Mouse (Mus musculus) neural tube, embryonic 15.5 days (tissue): ENCODE data around the gene Hist2h2aa2. TPM values are rescaled to one million over a fixed set of nuclear protein-coding genes. Genes with fewer than 3 reads are reported as not detected.
"Not testable (repeated sequence)": the region's sequence is repeated elsewhere in the genome, so short reads cannot be mapped to it uniquely, and the experiment has no call there.

Source experiments
- ATAC-seq: fragments of 200-750 bp; cut with Nextera tagmentation; 2 replicates; pipeline ENCODE4 v1.8.0; 2017; ENCODE audit warnings: mild to moderate bottlenecking, moderate TSS enrichment, moderate library complexity; ENCODE audit not compliant: low FRiP score
- H3K27ac ChIP-seq: fragments of 300-500 bp; sonication (generic); replicated peaks from 2 replicates; pipeline ENCODE4 v1.5.1; 2015; ENCODE audit warnings: mild to moderate bottlenecking, inconsistent platforms
- H3K27me3 ChIP-seq: fragments of 300-500 bp; sonication (generic); replicated peaks from 2 replicates; pipeline ENCODE4 v1.6.1; 2015; ENCODE audit warnings: inconsistent platforms
- H3K36me3 ChIP-seq: fragments of 300-500 bp; sonication (generic); 2 replicates; pipeline ENCODE4 v1.6.1; 2015; ENCODE audit warnings: inconsistent platforms
- H3K4me1 ChIP-seq: fragments of 300-500 bp; sonication (generic); 2 replicates; pipeline ENCODE4 v1.6.1; 2015; ENCODE audit warnings: inconsistent platforms
- H3K4me2 ChIP-seq: fragments of 300-500 bp; sonication (generic); 2 replicates; pipeline ENCODE4 v1.6.1; 2015; ENCODE audit warnings: inconsistent platforms, mild to moderate bottlenecking, moderate library complexity
- H3K4me3 ChIP-seq: fragments of 300-500 bp; sonication (generic); replicated peaks from 2 replicates; pipeline ENCODE4 v1.5.1; 2015; ENCODE audit warnings: mild to moderate bottlenecking, inconsistent platforms
- H3K9ac ChIP-seq: fragments of 300-500 bp; sonication (generic); replicated peaks from 2 replicates; pipeline ENCODE4 v1.6.1; 2015; ENCODE audit warnings: mild to moderate bottlenecking, inconsistent platforms
- H3K9me3 ChIP-seq: fragments of 300-500 bp; sonication (generic); replicated peaks from 2 replicates; pipeline ENCODE4 v1.6.1; 2016; ENCODE audit warnings: inconsistent platforms
- WGBS: fragments of 180-500 bp; shearing (Covaris S2); methylation state at CpG from one replicate; pipeline ENCODE4 v1.1.7; 2015; ENCODE audit warnings: mixed read lengths; 5-methylcytosine and 5-hydroxymethylcytosine counted together
- polyA plus RNA-seq: library from polyadenylated mRNA; unstranded; fragments of >200 nt; fragmentation: Nextera tagmentation; extraction: Ambion mirVana; gene quantifications from 2 replicates; pipeline ENCODE4 v1.2.1, GENCODE M21; 2015

Hist2h2aa2 gene
- polyA plus RNA-seq, 1 experiment from 2014 or later: 32.3 TPM

GRCm38 (mm10) chr3:96209242-96209641, 30.8 kb downstream of the Hist2h2aa2 start:
- Histone ChIP-seq H3K4me1 (no peaks in the 10 kb centered on the region), H3K36me3 (no peaks in the 10 kb centered on the region), H3K9ac (no peak overlapping the region), H3K9me3 (no peaks in the 10 kb centered on the region), H3K4me2 (no peak overlapping the region), H3K27me3 (no peaks in the 10 kb centered on the region), H3K27ac (no peak overlapping the region), H3K4me3 (no peak overlapping the region)
- 33% methylated on average over 15 of the region's 15 CpGs for WGBS
- no peak for ATAC-seq

- no peak for ATAC-seq
- H3K4me1 ChIP-seq: no peaks in the 10 kb centered on the region
- H3K9me3 ChIP-seq: no peaks in the 10 kb centered on the region
- H3K36me3 ChIP-seq: no peaks in the 10 kb centered on the region
- H3K27me3 ChIP-seq: no peaks in the 10 kb centered on the region
- H3K4me3 ChIP-seq: no peak overlapping the region
- 86% methylated on average over 3 of the region's 3 CpGs for WGBS
- H3K9ac ChIP-seq: no peak overlapping the region
- H3K27ac ChIP-seq: no peak overlapping the region
- no peak overlapping the region for H3K4me2 ChIP-seq
These were observed 32.3 kb downstream of the Hist2h2aa2 start for GRCm38 (mm10) chr3:96207819-96208218.

- H3K4me2 ChIP-seq: no peak overlapping the region
- WGBS: 92% methylated on average over 2 of the region's 2 CpGs
- H3K4me1 ChIP-seq: peaks cover 16% of the 10 kb centered on the region
These were observed 40.3 kb downstream of the Hist2h2aa2 start for GRCm38 (mm10) chr3:96199731-96200130.

DNA sequence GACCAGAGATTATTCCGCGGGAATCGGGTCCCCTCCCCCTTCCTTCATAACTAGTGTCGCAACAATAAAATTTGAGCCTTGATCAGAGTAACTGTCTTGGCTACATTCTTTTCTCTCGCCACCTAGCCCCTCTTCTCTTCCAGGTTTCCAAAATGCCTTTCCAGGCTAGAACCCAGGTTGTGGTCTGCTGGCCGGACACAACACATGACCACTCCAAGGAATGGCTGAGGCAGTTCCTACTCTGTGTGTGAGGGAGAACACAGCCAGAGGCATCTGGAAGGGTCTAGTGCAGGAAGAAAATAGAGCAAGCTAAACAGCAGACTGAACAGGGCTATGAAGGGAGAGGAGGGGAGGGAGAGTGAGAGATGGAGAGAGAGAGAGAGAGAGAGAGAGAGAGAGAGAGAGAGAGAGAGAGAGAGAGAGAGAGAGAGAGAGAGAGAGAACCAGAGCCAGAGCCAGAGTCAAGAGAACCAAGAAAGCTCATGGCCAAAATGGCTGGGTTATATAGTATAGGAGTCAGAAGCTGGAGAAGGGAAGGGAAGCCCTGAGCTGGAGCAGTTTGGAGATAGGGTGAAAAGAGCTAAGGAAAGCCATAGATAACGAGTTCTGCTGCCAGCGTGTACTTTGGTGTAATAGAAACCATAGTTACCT, 41.4 kb downstream of the Hist2h2aa2 start:
- not testable (repeated sequence) for H3K9ac ChIP-seq, H3K9me3 ChIP-seq, H3K27me3 ChIP-seq, ATAC-seq, H3K27ac ChIP-seq
- Histone ChIP-seq H3K4me1 (peaks cover 16% of the 10 kb centered on the region), H3K36me3 (peaks cover 19% of the 10 kb centered on the region), H3K4me3 (peak overlapping the region; percentile 77; the same call in 1 of the 2 replicates), H3K4me2 (peak overlapping the region; percentile 99)
- 32% methylated on average over 8 of the region's 8 CpGs for WGBS

More at GRCm38 (mm10) chr3:96199731-96200130, 40.3 kb downstream of the Hist2h2aa2 start:
- no peak overlapping the region for H3K4me3 ChIP-seq
- H3K27ac ChIP-seq: no peak overlapping the region
- no peak for ATAC-seq
- H3K36me3 ChIP-seq: peaks cover 9% of the 10 kb centered on the region
- H3K27me3 ChIP-seq: no peaks in the 10 kb centered on the region; the same call in 1 of the 2 replicates
- H3K9ac ChIP-seq: no peak overlapping the region
- no peaks in the 10 kb centered on the region for H3K9me3 ChIP-seq

- Histone ChIP-seq H3K4me2 (peak overlapping the region; percentile 99), H3K9me3 (no peaks in the 10 kb centered on the region), H3K27me3 (no peaks in the 10 kb centered on the region; the same call in 1 of the 2 replicates), H3K36me3 (peaks cover 25% of the 10 kb centered on the region), H3K4me3 (peak overlapping the region; percentile 77), H3K9ac (peak overlapping the region; percentile 21; the same call in 1 of the 2 replicates), H3K27ac (peak overlapping the region; percentile 99), H3K4me1 (peaks cover 16% of the 10 kb centered on the region)
- peak; percentile 40; the same call in 1 of the 2 replicates for ATAC-seq
- WGBS: 5% methylated on average over 6 of the region's 6 CpGs
These were observed 41.9 kb downstream of the Hist2h2aa2 start for GRCm38 (mm10) chr3:96198181-96198580.

DNA sequence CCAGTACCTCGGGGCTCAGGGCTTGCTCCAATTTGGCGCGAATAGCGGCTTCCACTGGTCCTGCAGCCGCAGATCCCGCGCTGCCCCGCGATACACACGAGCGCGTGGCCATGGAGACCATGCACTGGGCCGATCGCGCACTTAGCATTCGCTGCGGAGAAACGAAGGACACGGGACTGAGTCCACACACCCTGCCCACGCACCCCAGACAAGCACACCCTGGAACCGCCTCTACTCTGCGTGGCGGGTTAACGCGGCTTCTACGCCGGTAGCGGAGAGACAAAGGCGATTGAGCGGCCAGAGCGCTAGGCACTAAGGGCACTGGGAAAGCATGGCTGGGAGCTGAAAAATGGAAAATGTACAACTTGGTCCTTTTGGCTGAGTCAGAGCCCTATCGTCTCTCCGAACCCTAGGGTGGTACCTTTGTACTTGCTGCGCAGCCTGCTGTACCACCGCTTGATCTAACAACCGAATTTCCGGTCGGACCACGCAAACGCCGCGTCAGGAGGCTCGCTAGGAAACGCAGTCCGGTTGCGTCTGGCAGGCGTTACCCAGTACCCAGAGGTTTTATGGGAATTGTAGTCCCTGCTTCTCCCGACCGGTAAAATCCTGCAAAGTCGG, 42.8 kb downstream of the Hist2h2aa2 start:
- peak; percentile 95 for ATAC-seq
- no peaks in the 10 kb centered on the region for H3K9me3 ChIP-seq
- peaks cover 34% of the 10 kb centered on the region for H3K36me3 ChIP-seq
- H3K4me2 ChIP-seq: peak overlapping the region; percentile 99
- no peaks in the 10 kb centered on the region; the same call in 1 of the 2 replicates for H3K27me3 ChIP-seq
- under 1% methylated on average over 50 of the region's 50 CpGs for WGBS
- H3K9ac ChIP-seq: peak overlapping the region; percentile 98
- H3K27ac ChIP-seq: peak overlapping the region; percentile 99
- peak overlapping the region; percentile 77 for H3K4me3 ChIP-seq
- H3K4me1 ChIP-seq: peaks cover 16% of the 10 kb centered on the region

GRCm38 (mm10) chr3:96196437-96197128, 43.5 kb downstream of the Hist2h2aa2 start:
- WGBS: 15% methylated on average over 27 of the region's 27 CpGs
- H3K4me1 ChIP-seq: peaks cover 16% of the 10 kb centered on the region
- ATAC-seq: peak; percentile 42

DNA sequence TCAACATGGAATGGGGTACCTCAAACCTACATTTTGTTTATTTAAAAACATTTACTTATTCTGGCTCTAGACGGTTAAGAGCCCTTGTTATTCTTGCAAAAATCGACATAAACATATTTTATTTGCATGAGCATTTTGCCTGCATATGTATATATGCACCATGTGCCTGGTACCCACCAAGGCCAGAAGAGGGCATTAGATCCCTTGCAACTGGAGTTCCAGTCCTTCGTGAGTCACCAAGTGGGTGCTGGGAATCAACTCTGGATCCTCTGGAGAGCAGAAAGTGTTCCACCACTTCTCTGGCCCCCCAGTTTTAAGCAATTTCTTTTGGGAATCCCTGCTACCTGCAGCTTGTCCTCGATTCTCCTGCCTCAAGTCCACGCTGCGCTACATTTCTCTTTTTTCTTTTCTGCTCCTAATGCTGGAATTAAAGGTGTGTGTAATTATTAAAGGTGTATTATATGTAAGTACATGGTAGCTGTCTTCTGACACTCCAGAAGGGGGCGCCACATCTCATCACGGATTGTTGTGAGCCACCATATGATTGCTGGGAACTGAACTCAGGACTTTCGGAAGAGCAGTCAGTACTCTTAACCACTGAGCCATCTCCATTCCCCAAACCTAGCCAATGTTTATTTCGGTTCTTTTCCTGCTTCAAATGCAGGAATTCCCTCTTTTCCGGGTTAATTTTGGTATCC, 44.3 kb downstream of the Hist2h2aa2 start:
- Histone ChIP-seq H3K27ac (no peak overlapping the region), H3K27me3 (no peaks in the 10 kb centered on the region; the same call in 1 of the 2 replicates), H3K4me3 (peak overlapping the region; percentile 77; the same call in 1 of the 2 replicates), H3K9ac (no peak overlapping the region; the same call in 1 of the 2 replicates), H3K36me3 (peaks cover 47% of the 10 kb centered on the region), H3K4me2 (peak overlapping the region; percentile 99), H3K4me1 (peaks cover 16% of the 10 kb centered on the region), H3K9me3 (no peaks in the 10 kb centered on the region)
- no peak for ATAC-seq
- WGBS: 93% methylated on average over 11 of the region's 11 CpGs

More at GRCm38 (mm10) chr3:96196437-96197128, 43.5 kb downstream of the Hist2h2aa2 start:
- Histone ChIP-seq H3K9ac (peak overlapping the region; percentile 98), H3K27ac (peak overlapping the region; percentile 99), H3K27me3 (no peaks in the 10 kb centered on the region; the same call in 1 of the 2 replicates), H3K4me3 (peak overlapping the region; percentile 77), H3K36me3 (peaks cover 39% of the 10 kb centered on the region), H3K4me2 (peak overlapping the region; percentile 99), H3K9me3 (no peaks in the 10 kb centered on the region)

DNA sequence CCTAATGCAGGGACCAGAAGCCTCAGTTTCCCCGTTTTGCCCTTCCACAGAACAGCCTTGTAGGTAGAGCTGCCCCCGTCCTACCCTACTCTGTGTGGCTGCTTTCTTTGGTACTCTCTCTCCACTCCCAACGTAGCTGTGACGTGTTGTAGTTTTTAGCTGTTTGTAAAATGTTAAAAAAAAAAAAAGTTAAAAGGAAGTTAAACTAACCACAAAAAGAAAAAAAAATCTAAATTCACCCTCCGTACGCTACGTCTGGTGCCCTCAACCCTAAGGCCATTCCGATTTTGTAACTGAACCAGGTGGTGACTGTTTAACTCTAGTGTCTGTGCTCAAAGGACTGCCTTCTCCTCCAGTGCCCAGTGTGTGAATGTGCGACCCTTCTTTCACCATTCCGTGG, 45.1 kb downstream of the Hist2h2aa2 start:
- Histone ChIP-seq H3K27me3 (no peaks in the 10 kb centered on the region; the same call in 1 of the 2 replicates), H3K9me3 (no peaks in the 10 kb centered on the region), H3K9ac (no peak overlapping the region), H3K36me3 (peaks cover 55% of the 10 kb centered on the region), H3K27ac (no peak overlapping the region), H3K4me3 (no peak overlapping the region), H3K4me1 (peaks cover 16% of the 10 kb centered on the region), H3K4me2 (no peak overlapping the region)
- WGBS: 88% methylated on average over 10 of the region's 10 CpGs
- ATAC-seq: no peak

- Histone ChIP-seq H3K27ac (no peak overlapping the region), H3K9me3 (no peaks in the 10 kb centered on the region), H3K9ac (no peak overlapping the region), H3K4me1 (peaks cover 12% of the 10 kb centered on the region), H3K27me3 (no peaks in the 10 kb centered on the region), H3K4me2 (no peak overlapping the region), H3K36me3 (peaks cover 73% of the 10 kb centered on the region), H3K4me3 (no peak overlapping the region)
- 68% methylated on average over 12 of the region's 12 CpGs for WGBS
- no peak for ATAC-seq
These were observed 47.1 kb downstream of the Hist2h2aa2 start for GRCm38 (mm10) chr3:96192977-96193376.
